Mouse (Mus musculus) liver, adult (tissue): ENCODE results near the gene Adig.

Experiments
- GATA4 ChIP-seq: IDR thresholded peaks from 2 replicates; pipeline ENCODE4 v1.6.1; 2014; ENCODE audit warnings: mild to moderate bottlenecking, low read length; ENCODE audit not compliant: insufficient replicate concordance

Adig gene

DNA sequence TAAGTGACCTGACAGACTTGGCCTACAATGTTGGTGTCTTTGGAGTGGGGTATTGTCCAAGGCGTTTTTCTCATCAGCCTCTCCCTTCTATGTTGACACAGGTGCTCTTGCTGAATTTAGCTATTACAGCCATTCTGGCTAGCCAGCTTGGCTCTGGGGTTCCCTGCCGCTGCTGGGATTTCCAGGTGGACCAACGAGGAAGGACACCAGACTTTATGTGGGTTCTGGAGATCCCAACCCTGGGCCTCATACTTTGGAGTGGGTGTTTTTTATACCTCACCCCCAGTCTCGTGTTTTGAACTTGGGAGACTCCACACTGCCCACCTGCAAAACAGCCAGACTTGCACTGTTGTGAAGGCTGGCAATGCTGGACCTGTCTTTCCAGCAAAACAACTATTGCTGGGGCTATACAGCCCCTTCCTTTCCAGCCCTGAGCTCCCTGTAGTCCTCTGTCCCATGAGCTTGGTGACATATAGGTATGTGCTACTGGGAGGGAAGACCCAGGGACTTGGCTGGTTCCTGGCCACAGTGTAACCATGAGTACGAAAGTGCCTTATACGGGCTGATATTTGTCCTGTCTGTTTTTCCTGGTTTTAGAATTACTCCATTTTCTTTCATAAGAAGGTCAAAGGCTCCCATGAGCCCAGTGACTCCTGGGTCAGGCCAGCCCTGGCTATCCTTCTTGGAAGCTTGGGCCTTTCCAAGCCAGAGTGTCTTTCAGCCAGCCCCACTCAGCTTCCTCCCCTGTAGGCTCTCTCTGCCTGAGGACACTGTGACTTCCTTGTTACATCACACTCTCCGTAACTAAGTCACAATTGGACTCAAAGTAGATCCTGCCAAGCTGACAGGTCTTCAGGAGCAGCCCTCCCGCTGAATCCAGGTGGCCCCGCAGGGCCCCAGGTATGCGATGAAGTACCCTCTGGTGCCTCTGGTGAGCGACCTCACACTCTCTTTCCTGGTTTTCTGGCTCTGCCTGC, at the start of gene Adig:
Gene Adig, plus strand, starts transcription at position 777 of the 977 bp plus-strand sequence.
- TF ChIP-seq GATA4, result no peak

- no peak for TF ChIP-seq GATA4
Observed at GRCm38 (mm10) chr2:158456451-158456850, 46.0 kb upstream of the Adig start.

DNA sequence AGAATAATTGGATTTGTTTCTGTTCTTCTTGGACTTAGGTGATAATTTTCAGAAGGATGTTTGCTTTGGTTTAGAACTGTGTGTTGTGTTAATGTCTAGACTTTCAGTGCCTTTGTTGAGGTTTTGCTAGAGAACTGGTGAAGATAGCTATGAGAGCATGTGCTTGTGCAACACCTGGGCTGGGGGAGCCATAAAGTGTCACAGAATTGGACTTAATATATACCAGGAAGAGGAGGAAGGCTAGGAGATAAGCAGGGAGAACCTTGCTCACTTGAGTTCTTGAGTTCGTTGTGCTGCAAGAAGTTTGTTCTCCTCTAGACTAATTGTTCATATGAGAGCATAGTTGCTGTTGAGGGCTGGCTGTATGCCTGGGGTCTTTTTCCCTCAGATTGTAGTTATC, 44.8 kb upstream of the Adig start:
- no peak for TF ChIP-seq GATA4

GRCm38 (mm10) chr2:158462450-158462849, 40.0 kb upstream of the Adig start:
- TF ChIP-seq GATA4, result no peak

DNA sequence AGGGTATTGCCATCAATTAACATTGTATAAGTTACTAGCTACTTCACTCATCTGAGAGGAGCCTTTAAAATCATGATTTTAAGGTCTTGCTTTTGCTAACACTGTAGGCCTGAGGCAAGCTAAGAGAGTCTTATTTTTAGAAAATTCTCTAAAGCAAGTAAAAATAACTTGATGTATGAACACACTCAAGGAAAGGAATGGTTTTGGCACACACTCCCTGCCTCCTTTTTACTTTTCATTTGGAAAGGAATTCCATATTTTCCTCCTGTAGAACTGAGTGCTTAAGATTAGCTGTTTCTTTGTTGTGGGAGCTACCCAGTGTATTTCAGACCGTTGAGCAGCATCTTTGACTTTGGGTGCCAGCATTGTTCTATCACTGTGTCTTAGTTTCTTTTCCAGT, 28.3 kb upstream of the Adig start:
- TF ChIP-seq GATA4, result no peak

GRCm38 (mm10) chr2:158477640-158478039, 24.8 kb upstream of the Adig start:
- TF ChIP-seq GATA4, result no peak

- no peak for TF ChIP-seq GATA4
Observed at GRCm38 (mm10) chr2:158498457-158498856, 4.0 kb upstream of the Adig start.

DNA sequence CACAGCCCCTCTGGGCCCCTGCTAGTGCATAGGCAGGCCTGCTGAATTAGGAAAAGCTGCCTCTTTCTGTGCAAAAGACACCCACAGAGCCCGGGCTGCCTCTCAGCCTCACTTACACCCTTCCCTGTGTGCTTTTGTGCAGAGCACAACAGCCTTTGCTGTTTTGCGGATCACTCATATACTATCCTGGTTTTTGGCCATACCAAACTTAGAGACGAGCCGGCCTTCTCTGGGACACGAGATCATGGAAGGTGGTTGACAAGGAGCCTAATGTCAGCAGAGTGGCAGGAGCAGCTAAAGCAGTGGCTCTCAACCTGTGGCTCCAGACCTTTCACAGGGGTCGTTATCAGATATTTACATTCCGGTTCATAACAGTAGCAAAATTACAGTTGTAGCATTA, 814 bp downstream of the Adig start:
- no peak for TF ChIP-seq GATA4

GRCm38 (mm10) chr2:158503671-158504070, 1.3 kb downstream of the Adig start:
- no peak for TF ChIP-seq GATA4

DNA sequence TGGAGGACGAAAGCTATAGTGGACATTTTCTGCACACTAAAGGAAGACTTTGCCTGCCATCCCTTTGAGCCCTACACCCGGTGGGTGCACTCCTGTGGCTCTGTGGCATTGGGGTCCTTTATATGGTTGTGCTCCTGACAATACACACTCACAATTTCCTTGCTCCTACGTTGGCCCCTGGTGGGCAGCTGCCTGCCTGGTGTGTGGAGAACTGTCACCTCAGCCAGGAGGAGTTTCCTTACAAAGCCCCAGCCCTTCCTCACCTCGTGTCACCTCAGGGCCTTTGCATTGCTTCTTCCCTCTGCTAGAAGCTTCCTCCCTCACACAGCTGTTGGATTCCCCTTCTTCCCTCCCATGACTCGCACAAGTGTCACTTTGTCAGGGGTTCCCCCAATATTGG, 4.1 kb downstream of the Adig start:
- TF ChIP-seq GATA4, result no peak

DNA sequence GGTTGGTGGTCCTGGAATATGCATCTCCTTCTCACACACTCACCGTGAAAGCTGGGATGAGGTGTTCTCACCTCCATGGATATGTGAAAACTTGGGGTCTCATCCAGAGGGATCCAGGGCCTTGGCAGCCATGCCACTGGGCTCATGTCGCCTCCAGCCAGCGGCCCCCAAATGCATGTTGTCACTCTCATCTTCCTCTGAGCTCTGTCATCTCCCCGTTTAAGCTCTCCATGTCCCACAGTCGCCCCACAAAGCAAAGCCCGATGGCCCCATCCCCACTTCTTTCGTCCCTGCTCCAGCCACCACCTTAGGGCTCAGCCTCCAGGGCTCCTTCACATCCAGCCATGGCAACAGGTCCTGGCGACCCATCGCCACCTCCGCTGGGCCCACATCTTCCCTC, 4.6 kb downstream of the Adig start:
- TF ChIP-seq GATA4, result no peak

GRCm38 (mm10) chr2:158510665-158511064, 8.3 kb downstream of the Adig start:
- no peak for TF ChIP-seq GATA4

- TF ChIP-seq GATA4, result no peak
Observed at GRCm38 (mm10) chr2:158512528-158512927, 10.1 kb downstream of the Adig start, which contains the start of gene Arhgap40. Gene Arhgap40 (plus strand): TSS chr2:158512796.

DNA sequence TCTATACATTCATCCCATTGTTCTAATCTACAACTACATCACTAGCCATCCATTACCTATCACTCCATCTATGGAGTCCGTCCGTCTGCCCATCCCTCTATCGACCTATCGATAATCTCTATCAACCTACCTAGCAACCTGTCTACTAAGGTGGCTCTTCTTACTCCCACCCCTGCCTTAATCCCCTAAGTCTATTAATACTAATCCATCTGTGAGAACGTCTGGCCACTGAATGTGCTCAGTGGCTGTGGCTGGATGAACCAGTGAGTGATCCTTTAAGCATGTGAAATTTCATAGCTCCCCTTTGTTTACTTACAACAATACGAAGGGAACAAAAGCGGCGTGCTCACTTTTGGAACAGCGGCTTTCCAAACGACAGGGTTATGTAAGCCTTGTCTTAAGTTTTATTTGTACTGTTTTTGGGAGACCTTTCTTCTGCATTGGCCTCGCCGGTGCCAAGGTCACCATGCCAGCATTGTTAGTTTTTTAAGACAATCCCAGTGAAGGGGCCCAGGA, 11.5 kb downstream of the Adig start:
- no peak for TF ChIP-seq GATA4

GRCm38 (mm10) chr2:158518583-158518982, 16.2 kb downstream of the Adig start:
- TF ChIP-seq GATA4, result no peak

GRCm38 (mm10) chr2:158519071-158519470, 16.7 kb downstream of the Adig start:
- no peak for TF ChIP-seq GATA4
